Mouse (Mus musculus): ENCODE data around the gene Asic2.

DNA sequence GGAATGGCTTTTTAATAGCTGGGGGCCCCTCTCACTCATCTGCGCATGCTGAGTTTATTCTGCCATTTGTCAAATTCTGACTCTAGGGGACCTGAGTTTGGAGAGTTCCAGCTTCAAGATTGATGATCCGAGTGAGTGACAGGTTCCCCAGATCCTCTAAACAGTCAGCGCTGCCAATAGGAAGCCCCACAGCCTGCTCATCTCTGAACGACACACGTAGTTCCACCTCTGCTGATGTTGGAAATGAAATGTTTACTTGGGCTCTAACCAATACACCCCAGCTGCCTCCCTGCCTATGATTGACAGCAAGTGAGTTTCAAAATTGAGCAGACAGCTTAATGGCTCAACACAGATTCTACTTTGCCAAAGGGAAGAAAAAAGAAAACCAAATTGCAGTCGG, 685.1 kb downstream of the Asic2 start:
- TF ChIP-seq POLR2A (IDR thresholded peaks at IDR 0.05; ENCODE audit: extremely low read depth, insufficient read depth, low read length) (no peak), CTCF (IDR thresholded peaks at IDR 0.05; ENCODE audit: low read depth, low read length) (no peak)

Data from liver, adult 2 months (tissue).